Mouse (Mus musculus) liver, embryonic 11.5 days (tissue): ENCODE results near the gene Dydc2. TPM values are rescaled to one million over a fixed set of nuclear protein-coding genes. Genes with fewer than 3 reads are reported as not detected.
"Not testable (repeated sequence)": the region's sequence is repeated elsewhere in the genome, so short reads cannot be mapped to it uniquely, and the experiment has no call there.

Experiments
- ATAC-seq: fragments of 200-750 bp; cut with Nextera tagmentation; replicated peaks from 2 replicates; pipeline ENCODE4 v1.8.0; 2017; ENCODE audit warnings: moderate number of reproducible peaks, mild to moderate bottlenecking, moderate TSS enrichment, moderate library complexity; ENCODE audit not compliant: low FRiP score
- DNase-seq: peaks from one replicate; pipeline ENCODE4 v3.0.0-alpha.2; 2017; ENCODE audit warnings: low spot score
- H3K27ac ChIP-seq: fragments of 300-500 bp; sonication (generic); 2 replicates; pipeline ENCODE4 v1.5.1; 2014; ENCODE audit warnings: mild to moderate bottlenecking, low read depth, low read length, control low read depth
- H3K27me3 ChIP-seq: fragments of 300-500 bp; sonication (generic); replicated peaks from 2 replicates; pipeline ENCODE4 v1.6.1; 2014; ENCODE audit warnings: low read length, mixed read lengths; ENCODE audit not compliant: control insufficient read depth, insufficient read depth
- H3K36me3 ChIP-seq: fragments of 300-500 bp; sonication (generic); 2 replicates; pipeline ENCODE4 v1.6.1; 2014; ENCODE audit warnings: mild to moderate bottlenecking, low read length, moderate library complexity, mixed read lengths; ENCODE audit not compliant: control insufficient read depth, insufficient read depth
- H3K4me1 ChIP-seq: fragments of 300-500 bp; sonication (generic); replicated peaks from 2 replicates; pipeline ENCODE4 v1.6.1; 2014; ENCODE audit warnings: low read length, mixed read lengths; ENCODE audit not compliant: control insufficient read depth, insufficient read depth
- H3K4me2 ChIP-seq: fragments of 300-500 bp; sonication (generic); 2 replicates; pipeline ENCODE4 v1.6.1; 2014; ENCODE audit warnings: mild to moderate bottlenecking, control low read depth, moderate library complexity
- H3K4me3 ChIP-seq: fragments of 300-500 bp; sonication (generic); 2 replicates; pipeline ENCODE4 v1.5.1; 2014; ENCODE audit warnings: low read depth, low read length, control low read depth
- H3K9ac ChIP-seq: fragments of 300-500 bp; sonication (generic); 2 replicates; pipeline ENCODE4 v1.6.1; 2014; ENCODE audit warnings: low read depth, low read length, control low read depth
- H3K9me3 ChIP-seq: fragments of 300-500 bp; sonication (generic); 2 replicates; pipeline ENCODE4 v1.6.1; 2016; ENCODE audit warnings: low read length, inconsistent platforms, mixed read lengths; ENCODE audit not compliant: control insufficient read depth
- whole genome bisulfite sequencing: fragments of 180-500 bp; shearing (Covaris S2); extraction: QIAGEN DNeasy Blood & Tissue Kit; methylation state at CpG from one replicate; pipeline ENCODE4 v1.1.7; 2014; 5-methylcytosine and 5-hydroxymethylcytosine counted together
- polyA plus RNA-seq: library from polyadenylated mRNA; unstranded; fragments of >200 nt; fragmentation: Nextera tagmentation; extraction: Ambion mirVana; gene quantifications from 2 replicates; pipeline ENCODE4 v1.2.1, GENCODE M21; 2014

The Dydc2 gene
- polyA plus RNA-seq, 1 experiment from 2014 or later: not detected

GRCm38 (mm10) chr14:41065168-41065567, 3.8 kb downstream of the Dydc2 start:
- H3K27ac ChIP-seq: no peak overlapping the region
- peaks cover 9% of the 10 kb centered on the region for H3K4me1 ChIP-seq
- H3K9ac ChIP-seq: no peak overlapping the region
- no peaks in the 10 kb centered on the region for H3K27me3 ChIP-seq
- WGBS: 0% methylated on average over 2 of the region's 2 CpGs
- H3K36me3 ChIP-seq: no peaks in the 10 kb centered on the region
- ATAC-seq: peak; percentile 97
- no peaks in the 10 kb centered on the region for H3K9me3 ChIP-seq
- no peak overlapping the region for H3K4me3 ChIP-seq
- no peak for DNase-seq
- no peak overlapping the region for H3K4me2 ChIP-seq

DNA sequence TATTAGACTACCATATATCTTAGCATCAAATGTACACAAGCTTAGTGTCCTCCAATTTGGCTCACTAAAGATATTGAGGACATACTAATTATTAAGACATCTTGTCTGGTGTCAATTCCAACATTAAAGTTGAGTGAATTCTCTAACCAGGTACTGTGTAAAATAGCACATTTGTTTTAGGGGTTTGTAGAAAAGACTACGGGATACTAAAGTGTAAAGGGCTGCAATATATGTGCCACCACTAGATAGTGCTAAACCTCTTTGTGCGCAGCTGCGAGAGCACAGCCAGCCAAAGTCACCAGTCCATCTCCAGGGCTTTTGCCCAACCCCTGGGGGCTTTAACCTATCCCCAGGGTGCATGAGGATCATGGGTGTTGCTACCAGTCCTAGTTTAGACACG, 15.8 kb downstream of the Dydc2 start:
- H3K9ac ChIP-seq, H3K4me1 ChIP-seq, H3K36me3 ChIP-seq, H3K9me3 ChIP-seq, H3K27me3 ChIP-seq, ATAC-seq, H3K27ac ChIP-seq, H3K4me3 ChIP-seq, H3K4me2 ChIP-seq, DNase-seq: not testable (repeated sequence)
- 61% methylated on average over 3 of the region's 4 CpGs for WGBS

- no peak overlapping the region for H3K27ac ChIP-seq
- no peak overlapping the region for H3K4me2 ChIP-seq
- H3K27me3 ChIP-seq: no peaks in the 10 kb centered on the region
- H3K4me3 ChIP-seq: no peak overlapping the region
- no peaks in the 10 kb centered on the region for H3K9me3 ChIP-seq
- DNase-seq (no peak), ATAC-seq (no peak)
- WGBS: 64% methylated on average over 5 of the region's 5 CpGs
- H3K4me1 ChIP-seq: no peaks in the 10 kb centered on the region
- no peak overlapping the region for H3K9ac ChIP-seq
- no peaks in the 10 kb centered on the region for H3K36me3 ChIP-seq
These were observed 16.5 kb downstream of the Dydc2 start for GRCm38 (mm10) chr14:41052481-41052880.

DNA sequence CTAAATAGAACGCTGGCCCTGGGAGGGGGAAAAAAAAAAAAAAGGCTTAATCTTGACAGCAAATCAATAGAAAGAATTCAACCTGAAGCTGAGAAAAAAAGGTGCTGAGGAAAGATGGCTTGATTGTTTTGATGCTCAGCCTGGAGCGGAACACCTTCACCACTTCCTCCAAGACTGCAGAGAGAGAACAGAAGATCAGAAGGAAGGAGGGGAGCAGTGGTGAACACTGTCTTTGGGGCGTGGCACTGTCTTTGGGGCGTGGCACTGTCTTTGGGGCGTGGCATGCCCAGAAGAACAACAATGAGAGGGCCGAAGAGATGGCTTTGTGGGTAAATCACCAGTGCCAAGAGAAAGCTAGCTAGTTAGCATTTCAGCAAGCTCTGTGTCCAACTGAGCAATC, 18.5 kb downstream of the Dydc2 start:
- DNase-seq: no peak
- WGBS: 62% methylated on average over 6 of the region's 6 CpGs
- no peaks in the 10 kb centered on the region for H3K36me3 ChIP-seq

DNA sequence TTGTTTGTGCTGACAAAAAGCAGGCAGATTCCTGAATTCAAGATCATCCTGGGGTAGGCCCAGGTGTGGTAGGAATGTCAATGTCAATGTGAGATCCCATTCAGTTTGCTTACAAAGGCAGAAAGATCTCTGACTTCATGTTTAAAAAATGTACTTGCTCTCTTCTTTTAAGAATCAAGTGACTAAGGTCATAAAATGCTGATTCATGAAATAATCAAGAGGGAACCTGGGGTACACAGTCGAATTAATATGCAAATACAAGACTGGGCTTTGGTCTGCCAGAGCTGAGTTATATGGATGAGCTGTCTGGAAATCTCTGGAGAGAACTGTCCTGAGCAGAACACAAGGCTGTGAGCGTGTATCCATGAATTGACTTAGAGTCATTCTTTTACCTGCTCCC, 21.6 kb downstream of the Dydc2 start:
- no peaks in the 10 kb centered on the region for H3K36me3 ChIP-seq
- H3K4me1 ChIP-seq: no peaks in the 10 kb centered on the region
- 68% methylated on average over 2 of the region's 2 CpGs for WGBS
- H3K9ac ChIP-seq: no peak overlapping the region
- no peaks in the 10 kb centered on the region for H3K9me3 ChIP-seq
- H3K4me2 ChIP-seq: no peak overlapping the region
- H3K4me3 ChIP-seq: no peak overlapping the region
- H3K27ac ChIP-seq: no peak overlapping the region
- ATAC-seq (no peak), DNase-seq (no peak)
- H3K27me3 ChIP-seq: no peaks in the 10 kb centered on the region

More for the DNA sequence above, 18.5 kb downstream of the Dydc2 start:
- H3K27me3 ChIP-seq: no peaks in the 10 kb centered on the region
- no peak overlapping the region for H3K9ac ChIP-seq
- no peak overlapping the region for H3K4me3 ChIP-seq
- no peak for ATAC-seq
- H3K9me3 ChIP-seq: no peaks in the 10 kb centered on the region
- H3K4me1 ChIP-seq: no peaks in the 10 kb centered on the region
- no peak overlapping the region for H3K27ac ChIP-seq
- no peak overlapping the region for H3K4me2 ChIP-seq

GRCm38 (mm10) chr14:41035146-41035798, 33.7 kb downstream of the Dydc2 start:
- H3K36me3 ChIP-seq: no peaks in the 10 kb centered on the region
- no peak overlapping the region for H3K27ac ChIP-seq
- H3K4me3 ChIP-seq: no peak overlapping the region
- H3K27me3 ChIP-seq: no peaks in the 10 kb centered on the region
- 32% methylated on average over 6 of the region's 6 CpGs for WGBS
- peaks cover 4% of the 10 kb centered on the region; the same call in 1 of the 2 replicates for H3K4me1 ChIP-seq
- H3K4me2 ChIP-seq: no peak overlapping the region
- no peak overlapping the region for H3K9ac ChIP-seq
- H3K9me3 ChIP-seq: no peaks in the 10 kb centered on the region
- ATAC-seq (0 out of 2 replicates have a peak, but pooled peaks have one; percentile 57), DNase-seq (no peak)

DNA sequence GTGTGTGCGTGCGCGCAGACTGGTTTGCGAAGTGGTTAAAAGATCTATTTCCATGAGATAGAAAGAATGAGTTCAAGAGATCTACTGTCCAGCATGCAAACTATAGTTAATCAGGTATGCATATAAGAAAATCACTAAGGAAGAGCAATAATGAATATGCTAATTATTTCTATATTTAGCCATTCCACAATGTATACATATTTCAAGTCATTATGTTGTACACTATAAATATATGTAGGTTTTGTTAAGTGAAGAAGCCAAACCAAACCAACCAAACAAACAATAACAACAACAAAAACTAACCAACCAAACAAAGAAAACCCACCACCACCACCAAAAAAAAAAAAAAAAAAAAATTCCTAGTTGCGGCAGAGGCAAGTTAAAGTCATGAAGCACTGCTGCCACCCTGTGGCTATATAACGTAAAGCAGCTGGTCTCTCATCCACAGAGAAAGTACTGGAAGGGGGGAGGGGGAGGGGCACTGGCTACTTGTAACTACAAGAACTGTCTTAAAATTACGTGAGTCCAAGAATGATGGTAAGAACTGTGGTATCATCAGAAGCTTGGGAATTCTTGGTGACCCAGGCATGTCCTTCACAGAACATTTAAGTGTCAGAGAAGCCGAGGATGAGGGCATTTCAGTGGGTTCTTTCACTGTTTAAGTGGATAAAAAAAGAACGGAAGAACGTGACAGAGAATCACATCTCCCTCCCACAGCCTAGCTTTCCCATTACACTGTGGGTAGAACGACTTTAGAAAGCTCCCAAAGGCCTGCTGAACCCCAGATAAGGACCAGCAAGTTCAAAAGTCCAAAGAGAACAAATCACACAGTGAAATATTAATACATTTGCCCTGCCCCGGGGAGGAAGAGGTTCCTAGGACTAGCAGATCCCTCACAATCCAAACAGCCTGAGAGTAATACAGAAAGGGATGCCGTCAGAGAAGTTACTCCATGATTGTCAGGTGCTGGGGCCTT, 35.6 kb downstream of the Dydc2 start:
- H3K9me3 ChIP-seq: no peaks in the 10 kb centered on the region
- peak; percentile 54 for DNase-seq
- H3K4me3 ChIP-seq: no peak overlapping the region
- no peaks in the 10 kb centered on the region for H3K27me3 ChIP-seq
- H3K36me3 ChIP-seq: no peaks in the 10 kb centered on the region
- no peak overlapping the region for H3K4me2 ChIP-seq
- no peak overlapping the region for H3K9ac ChIP-seq
- H3K27ac ChIP-seq: no peak overlapping the region
- peak; percentile 50; the same call in 1 of the 2 replicates for ATAC-seq
- 55% methylated on average over 13 of the region's 13 CpGs for WGBS
- H3K4me1 ChIP-seq: peaks cover 4% of the 10 kb centered on the region; the same call in 1 of the 2 replicates

DNA sequence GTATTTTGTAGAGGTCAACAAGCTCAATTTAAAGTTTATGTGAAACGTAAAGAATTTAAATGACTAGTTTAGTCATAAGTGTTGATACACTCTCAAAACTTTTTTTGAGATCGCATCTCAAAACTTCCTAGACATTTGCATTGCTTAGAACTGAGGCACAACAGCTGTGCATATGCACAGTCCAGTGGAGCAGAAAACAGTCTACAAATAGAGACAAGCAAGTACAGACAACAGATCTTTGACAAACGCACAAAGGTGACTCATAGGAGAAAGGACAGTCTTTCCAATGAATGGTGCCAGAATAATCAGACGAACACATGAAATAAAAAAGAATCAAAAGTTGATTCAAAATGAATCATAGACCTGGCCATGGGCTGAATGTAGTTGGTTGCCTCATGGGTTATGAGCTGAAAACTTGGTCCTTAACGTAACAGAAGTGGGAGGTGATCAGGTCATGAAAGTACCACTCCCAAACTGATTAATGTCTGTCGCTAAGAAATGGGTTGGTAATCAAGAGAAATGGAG, 38.0 kb downstream of the Dydc2 start:
- ATAC-seq (no peak), DNase-seq (no peak)
- H3K36me3 ChIP-seq: no peaks in the 10 kb centered on the region
- no peaks in the 10 kb centered on the region for H3K27me3 ChIP-seq
- H3K9ac ChIP-seq: no peak overlapping the region
- no peaks in the 10 kb centered on the region for H3K9me3 ChIP-seq
- WGBS: 89% methylated on average over 6 of the region's 6 CpGs
- H3K4me2 ChIP-seq: no peak overlapping the region
- H3K27ac ChIP-seq: no peak overlapping the region
- peaks cover 8% of the 10 kb centered on the region for H3K4me1 ChIP-seq
- H3K4me3 ChIP-seq: no peak overlapping the region
